Mouse (Mus musculus) testis, adult 2 months (tissue): ENCODE results near the gene Tdp1.

Experiments
- CTCF ChIP-seq: fragments of 200-500 bp; IDR thresholded peaks from 2 replicates; pipeline ENCODE4 v1.5.1; 2012; ENCODE audit warnings: low read depth, mild to moderate bottlenecking, inconsistent platforms, low read length, moderate library complexity; ENCODE audit not compliant: control insufficient read depth, insufficient read depth, insufficient replicate concordance
- POLR2A ChIP-seq: fragments of 200-500 bp; IDR thresholded peaks from 2 replicates; pipeline ENCODE4 v1.6.1; 2012; ENCODE audit warnings: low read depth, mild to moderate bottlenecking, inconsistent platforms, low read length, moderate library complexity; ENCODE audit not compliant: control insufficient read depth

DNA sequence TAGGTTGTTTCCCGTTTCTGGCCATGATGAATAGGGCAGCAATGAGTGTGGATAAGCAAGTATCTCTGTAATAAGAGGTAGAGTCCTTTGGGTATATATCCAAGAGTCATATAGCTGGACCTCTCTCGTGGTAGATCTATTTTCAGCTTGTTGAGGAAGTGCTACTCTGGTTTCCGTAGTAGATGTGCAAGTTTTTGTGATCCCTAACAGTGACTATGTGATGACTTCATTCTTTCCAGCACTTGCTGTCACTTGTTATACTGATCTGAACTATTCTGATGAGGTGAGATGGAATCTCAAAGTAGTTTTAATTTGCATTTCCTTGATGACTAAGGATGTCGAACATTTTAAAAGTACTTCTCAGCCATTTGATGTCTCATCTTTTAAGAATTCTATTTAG is 95.2 kb downstream of the Tdp1 start:
- TF ChIP-seq CTCF (no peak), POLR2A (no peak)
